Mouse (Mus musculus) hindbrain, embryonic 13.5 days (tissue): Measurements from ENCODE around the gene Gdpd4. TPM values are rescaled to one million over a fixed set of nuclear protein-coding genes. Genes with fewer than 3 reads are reported as not detected.

Experiments used
- ATAC-seq: fragments of 200-750 bp; cut with Nextera tagmentation; 2 replicates; pipeline ENCODE4 v1.8.0; 2017; ENCODE audit warnings: moderate TSS enrichment; ENCODE audit not compliant: low FRiP score
- H3K27ac ChIP-seq: fragments of 300-500 bp; sonication (generic); 2 replicates; pipeline ENCODE4 v1.5.1; 2015; ENCODE audit warnings: inconsistent platforms, mild to moderate bottlenecking, moderate library complexity
- H3K27me3 ChIP-seq: fragments of 300-500 bp; sonication (generic); 2 replicates; pipeline ENCODE4 v1.6.1; 2015; ENCODE audit warnings: mild to moderate bottlenecking, inconsistent platforms
- H3K36me3 ChIP-seq: fragments of 300-500 bp; sonication (generic); 2 replicates; pipeline ENCODE4 v1.6.1; 2015; ENCODE audit warnings: mild to moderate bottlenecking, inconsistent platforms
- H3K4me1 ChIP-seq: fragments of 300-500 bp; sonication (generic); replicated peaks from 2 replicates; pipeline ENCODE4 v1.6.1; 2015; ENCODE audit warnings: inconsistent platforms
- H3K4me2 ChIP-seq: fragments of 300-500 bp; sonication (generic); 2 replicates; pipeline ENCODE4 v1.6.1; 2015; ENCODE audit warnings: inconsistent platforms, mild to moderate bottlenecking, moderate library complexity
- H3K4me3 ChIP-seq: fragments of 300-500 bp; sonication (generic); 2 replicates; pipeline ENCODE4 v1.5.1; 2015; ENCODE audit warnings: mild to moderate bottlenecking, inconsistent platforms
- H3K9ac ChIP-seq: fragments of 300-500 bp; sonication (generic); 2 replicates; pipeline ENCODE4 v1.6.1; 2015; ENCODE audit warnings: mild to moderate bottlenecking, inconsistent platforms
- H3K9me3 ChIP-seq: fragments of 300-500 bp; sonication (generic); 2 replicates; pipeline ENCODE4 v1.6.1; 2016; ENCODE audit warnings: inconsistent platforms
- WGBS: fragments of 180-500 bp; shearing (Covaris S2); methylation state at CpG from one replicate; pipeline ENCODE4 v1.1.7; 2015; 5-methylcytosine and 5-hydroxymethylcytosine counted together
- polyA plus RNA-seq: library from polyadenylated mRNA; unstranded; fragments of >200 nt; fragmentation: Nextera tagmentation; extraction: Ambion mirVana; gene quantifications from 2 replicates; pipeline ENCODE4 v1.2.1, GENCODE M21; 2015

Gene Gdpd4
- polyA plus RNA-seq, 1 experiment from 2014 or later = 0.05 TPM

DNA sequence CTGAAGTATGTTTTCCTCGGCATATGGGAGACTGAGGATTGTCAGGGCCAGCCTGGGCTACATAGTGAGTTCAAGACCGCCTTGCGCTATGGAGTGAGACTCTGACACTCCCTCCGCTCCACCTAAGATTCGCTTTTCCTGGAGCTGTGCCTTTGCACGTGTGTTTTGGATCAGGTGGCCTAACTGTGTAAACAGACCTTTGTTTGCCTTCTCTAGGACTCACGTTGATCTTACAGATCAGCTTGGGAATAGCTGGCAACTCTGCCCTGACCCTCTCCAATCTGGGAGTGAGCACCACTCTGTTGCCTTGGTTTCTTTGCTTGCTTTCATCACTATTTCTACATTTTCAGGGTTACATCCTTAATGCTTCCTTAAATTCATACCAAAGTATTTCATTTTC lies 82.9 kb downstream of the Gdpd4 start:
- Histone ChIP-seq H3K4me1 (0 out of 2 replicates have a peak, but pooled peaks cover 6% of the 10 kb centered on the region), H3K9ac (no peak overlapping the region), H3K9me3 (no peaks in the 10 kb centered on the region), H3K27ac (no peak overlapping the region), H3K4me2 (no peak overlapping the region), H3K36me3 (no peaks in the 10 kb centered on the region), H3K4me3 (no peak overlapping the region), H3K27me3 (no peaks in the 10 kb centered on the region)
- WGBS = 89% methylated on average over 7 of the region's 7 CpGs
- ATAC-seq = no peak

DNA sequence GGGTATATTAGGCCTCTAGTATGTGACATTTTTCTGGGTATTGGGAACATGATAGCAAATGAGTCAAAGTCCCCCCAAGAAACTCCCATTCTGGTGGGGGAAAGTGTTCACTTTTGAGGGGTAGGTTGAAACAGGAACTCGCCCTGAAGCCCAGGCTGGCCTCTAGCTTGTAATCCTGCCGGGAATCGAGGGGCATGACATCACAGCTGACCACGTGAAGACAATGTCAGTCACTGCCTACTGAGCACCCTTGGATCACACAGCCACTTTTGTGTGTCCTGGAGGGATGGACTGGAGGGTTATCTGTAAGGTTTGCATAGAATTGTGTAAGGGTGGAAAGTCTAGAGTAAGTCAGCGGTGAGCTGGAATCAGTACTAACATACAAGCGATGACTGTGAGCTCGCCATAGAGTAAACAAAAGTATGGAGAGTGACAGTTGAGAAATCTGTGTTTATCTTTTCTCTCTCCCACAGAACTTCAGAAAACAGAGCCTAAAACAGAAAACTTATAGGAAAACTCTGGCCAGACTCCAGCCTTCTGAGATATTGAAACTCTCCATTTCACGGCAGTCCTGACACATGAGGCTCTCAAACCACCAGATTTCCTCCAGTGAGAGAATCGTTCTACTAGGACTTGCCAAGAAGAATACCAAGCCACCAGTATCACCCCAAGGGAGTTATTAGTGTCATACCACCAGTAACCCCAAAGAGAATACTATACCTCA lies 128.5 kb downstream of the Gdpd4 start:
- 83% methylated on average over 9 of the region's 9 CpGs for WGBS
- ATAC-seq = no peak

DNA sequence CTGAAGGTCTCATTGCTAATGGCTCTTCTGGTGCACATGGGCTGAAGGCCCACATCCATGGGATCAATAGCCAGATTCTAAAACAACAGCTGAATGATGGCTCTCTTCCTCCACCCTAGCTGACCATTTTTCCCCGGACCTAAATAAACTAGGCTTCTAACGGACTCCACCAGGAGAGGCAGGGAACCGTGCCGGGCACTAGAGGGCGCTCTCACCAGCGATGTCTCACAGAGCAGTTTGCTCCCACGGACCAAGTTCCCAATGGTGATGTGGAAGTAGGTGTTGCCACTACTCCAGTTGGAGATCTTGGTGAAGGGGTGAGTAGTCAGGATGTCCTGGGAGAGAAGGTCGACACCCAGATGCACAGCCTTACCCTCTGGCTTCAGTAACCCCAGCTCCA lies 132.2 kb downstream of the Gdpd4 start:
- H3K27ac ChIP-seq = no peak overlapping the region
- peaks cover 40% of the 10 kb centered on the region for H3K36me3 ChIP-seq
- no peak overlapping the region for H3K9ac ChIP-seq
- no peak overlapping the region for H3K4me2 ChIP-seq
- no peaks in the 10 kb centered on the region for H3K4me1 ChIP-seq
- H3K9me3 ChIP-seq = no peaks in the 10 kb centered on the region
- ATAC-seq = no peak
- no peak overlapping the region for H3K4me3 ChIP-seq
- 15% methylated on average over 8 of the region's 8 CpGs for WGBS
- no peaks in the 10 kb centered on the region for H3K27me3 ChIP-seq

More for the DNA sequence above, 128.5 kb downstream of the Gdpd4 start:
- no peak overlapping the region for H3K4me2 ChIP-seq
- no peak overlapping the region for H3K27ac ChIP-seq
- H3K4me1 ChIP-seq = no peaks in the 10 kb centered on the region
- H3K4me3 ChIP-seq = no peak overlapping the region
- H3K36me3 ChIP-seq = 0 out of 2 replicates have a peak, but pooled peaks cover 7% of the 10 kb centered on the region
- H3K9ac ChIP-seq = no peak overlapping the region
- H3K27me3 ChIP-seq = no peaks in the 10 kb centered on the region
- H3K9me3 ChIP-seq = no peaks in the 10 kb centered on the region

DNA sequence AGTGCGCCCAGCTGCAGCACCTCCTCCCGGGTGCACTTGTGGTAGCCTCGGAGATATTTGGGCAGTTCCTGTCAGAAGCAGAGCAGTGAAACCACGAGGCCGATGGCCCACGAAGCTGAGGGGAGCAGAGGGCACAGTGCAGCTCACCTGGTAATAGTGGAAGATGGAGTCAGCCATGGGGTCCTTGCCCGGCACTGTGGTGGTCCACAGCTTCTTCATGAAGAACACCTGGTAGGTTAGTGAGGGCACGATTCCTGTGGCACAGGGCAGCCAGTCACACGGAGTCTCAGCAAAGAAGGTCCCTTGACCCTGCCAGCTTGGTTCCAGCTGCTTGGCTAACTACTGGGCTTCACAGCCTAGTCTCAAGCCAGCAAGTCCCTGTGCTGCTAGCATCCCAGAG lies 134.7 kb downstream of the Gdpd4 start:
- Histone ChIP-seq H3K36me3 (peaks cover 40% of the 10 kb centered on the region), H3K9me3 (no peaks in the 10 kb centered on the region), H3K27ac (no peak overlapping the region), H3K4me2 (no peak overlapping the region), H3K9ac (no peak overlapping the region), H3K27me3 (no peaks in the 10 kb centered on the region), H3K4me3 (no peak overlapping the region), H3K4me1 (no peaks in the 10 kb centered on the region)
- WGBS = 90% methylated on average over 9 of the region's 9 CpGs
- ATAC-seq = no peak

DNA sequence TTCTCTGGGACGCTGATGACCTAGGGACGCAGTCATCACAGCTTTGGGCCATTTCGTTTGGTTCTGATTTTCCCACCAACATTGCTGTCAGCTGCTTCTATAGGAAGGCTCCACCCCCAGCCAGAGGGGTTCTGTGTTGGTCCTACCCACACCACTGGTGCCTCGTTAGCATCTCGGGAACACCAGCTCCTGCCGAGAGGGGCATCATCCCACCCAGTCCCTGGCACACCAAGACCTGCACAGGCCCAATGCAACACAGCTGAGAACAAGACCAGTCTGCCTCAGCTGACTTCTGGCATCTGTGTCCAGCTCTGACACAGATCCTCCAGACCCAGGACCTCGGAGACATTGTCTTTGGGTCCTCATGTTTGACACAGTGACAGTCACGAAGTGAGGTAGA lies 135.2 kb downstream of the Gdpd4 start:
- H3K4me3 ChIP-seq = no peak overlapping the region
- H3K27me3 ChIP-seq = no peaks in the 10 kb centered on the region
- H3K36me3 ChIP-seq = peaks cover 40% of the 10 kb centered on the region
- no peak overlapping the region for H3K27ac ChIP-seq
- no peak overlapping the region for H3K9ac ChIP-seq
- WGBS = 92% methylated on average over 8 of the region's 8 CpGs
- no peak for ATAC-seq
- no peaks in the 10 kb centered on the region for H3K4me1 ChIP-seq
- no peak overlapping the region for H3K4me2 ChIP-seq
- no peaks in the 10 kb centered on the region for H3K9me3 ChIP-seq

DNA sequence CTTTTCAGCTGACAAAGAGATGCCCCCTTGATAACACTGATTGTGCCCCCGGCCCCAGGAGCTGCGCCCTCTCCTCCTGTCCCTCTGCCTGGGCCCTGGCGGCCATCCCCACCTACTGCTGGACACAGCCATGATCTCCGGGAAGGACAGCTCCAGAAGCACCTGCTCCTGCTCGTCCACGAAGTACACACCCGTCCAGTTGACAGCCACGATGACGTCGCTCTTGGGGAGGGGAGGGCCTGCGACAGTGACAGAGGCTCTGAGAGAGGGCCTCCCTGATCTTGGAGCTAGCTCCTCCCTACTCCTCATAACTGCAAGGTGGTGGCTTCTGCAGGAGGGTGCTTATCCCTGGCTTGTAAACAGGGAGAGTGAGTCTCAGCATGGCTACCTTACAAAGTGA lies 146.5 kb downstream of the Gdpd4 start:
- no peak overlapping the region for H3K4me2 ChIP-seq
- 86% methylated on average over 11 of the region's 11 CpGs for WGBS
- no peaks in the 10 kb centered on the region for H3K4me1 ChIP-seq
- no peak for ATAC-seq
- H3K9ac ChIP-seq = no peak overlapping the region
- no peak overlapping the region for H3K27ac ChIP-seq
- no peaks in the 10 kb centered on the region for H3K9me3 ChIP-seq
- no peaks in the 10 kb centered on the region for H3K27me3 ChIP-seq
- H3K4me3 ChIP-seq = no peak overlapping the region
- peaks cover 63% of the 10 kb centered on the region for H3K36me3 ChIP-seq

DNA sequence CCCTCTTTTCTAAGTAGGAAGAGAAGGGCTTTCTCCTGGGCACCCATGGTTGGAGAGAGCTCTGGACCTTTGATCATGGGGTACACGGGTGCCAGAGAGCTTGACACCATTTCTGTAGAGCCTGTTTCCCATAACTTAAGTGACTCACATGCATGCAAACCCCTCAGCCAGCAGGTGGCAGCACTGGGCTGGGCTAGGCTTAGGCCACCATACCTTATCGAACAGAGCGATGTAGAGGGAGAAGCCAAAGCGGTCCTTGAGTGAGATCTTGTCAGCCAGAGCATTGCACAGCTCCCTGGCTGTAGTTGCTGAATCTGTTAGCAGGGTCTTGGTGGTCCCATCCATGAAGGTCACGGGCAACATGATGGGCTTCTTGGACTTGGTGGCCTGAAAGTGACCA lies 151.9 kb downstream of the Gdpd4 start:
- no peak overlapping the region for H3K27ac ChIP-seq
- peaks cover 60% of the 10 kb centered on the region for H3K36me3 ChIP-seq
- no peaks in the 10 kb centered on the region for H3K4me1 ChIP-seq
- H3K9ac ChIP-seq = no peak overlapping the region
- H3K27me3 ChIP-seq = no peaks in the 10 kb centered on the region
- no peak overlapping the region for H3K4me2 ChIP-seq
- peak; percentile 64; the same call in 1 of the 2 replicates for ATAC-seq
- no peak overlapping the region for H3K4me3 ChIP-seq
- 36% methylated on average over 5 of the region's 5 CpGs for WGBS
- H3K9me3 ChIP-seq = no peaks in the 10 kb centered on the region

DNA sequence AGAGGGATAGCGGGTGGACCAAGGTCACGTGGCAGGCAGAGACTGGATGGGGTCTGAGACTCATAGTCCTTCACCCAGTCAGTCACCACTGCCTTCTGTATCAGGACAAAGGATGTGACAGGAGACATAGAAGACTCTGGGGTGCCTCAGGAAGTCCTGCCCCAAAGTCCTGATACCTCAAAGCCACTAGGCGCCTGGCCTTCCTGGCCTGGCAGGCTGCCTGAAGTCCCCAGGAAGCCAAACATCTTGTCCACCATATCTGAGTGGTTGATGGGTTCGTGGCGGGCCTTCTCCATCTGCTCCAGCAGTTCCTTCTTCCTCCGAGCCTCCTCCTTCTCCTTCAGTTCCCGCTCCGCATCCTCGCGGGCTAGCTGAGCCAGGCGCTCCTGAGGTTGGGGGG lies 157.7 kb downstream of the Gdpd4 start:
- 86% methylated on average over 11 of the region's 11 CpGs for WGBS

DNA sequence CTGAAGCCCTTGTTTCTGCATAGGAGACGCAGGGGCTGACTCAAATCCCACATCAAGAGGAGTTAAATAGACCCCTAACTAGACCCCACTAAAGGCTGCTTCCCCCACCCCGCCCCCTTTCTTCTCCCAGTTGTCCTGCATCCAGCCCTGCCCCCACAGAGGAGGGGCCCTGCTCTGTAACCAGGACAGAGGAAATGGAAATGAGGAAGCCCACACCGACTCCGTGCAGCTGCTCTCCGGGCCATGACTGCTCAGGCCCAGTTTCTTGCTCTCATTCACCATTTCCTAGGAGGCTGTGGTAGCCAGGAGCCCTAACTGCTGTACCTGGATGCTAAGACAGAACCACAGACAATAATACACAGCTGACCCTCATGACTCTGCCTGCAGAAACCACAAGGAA lies 162.6 kb downstream of the Gdpd4 start:
- Histone ChIP-seq H3K27ac (peak overlapping the region; percentile 30; the same call in 1 of the 2 replicates), H3K9ac (peak overlapping the region; percentile 43; the same call in 1 of the 2 replicates), H3K27me3 (no peaks in the 10 kb centered on the region), H3K36me3 (peaks cover 31% of the 10 kb centered on the region), H3K4me1 (peaks cover 25% of the 10 kb centered on the region), H3K9me3 (no peaks in the 10 kb centered on the region), H3K4me2 (no peak overlapping the region), H3K4me3 (no peak overlapping the region)
- ATAC-seq = peak; percentile 52
- WGBS = 9% methylated on average over 5 of the region's 5 CpGs

More for the DNA sequence above, 157.7 kb downstream of the Gdpd4 start:
- H3K27ac ChIP-seq = no peak overlapping the region
- H3K36me3 ChIP-seq = peaks cover 67% of the 10 kb centered on the region
- H3K9ac ChIP-seq = no peak overlapping the region
- no peaks in the 10 kb centered on the region for H3K27me3 ChIP-seq
- ATAC-seq = no peak
- H3K4me2 ChIP-seq = no peak overlapping the region
- H3K4me3 ChIP-seq = no peak overlapping the region
- H3K9me3 ChIP-seq = no peaks in the 10 kb centered on the region
- peaks cover 8% of the 10 kb centered on the region for H3K4me1 ChIP-seq

DNA sequence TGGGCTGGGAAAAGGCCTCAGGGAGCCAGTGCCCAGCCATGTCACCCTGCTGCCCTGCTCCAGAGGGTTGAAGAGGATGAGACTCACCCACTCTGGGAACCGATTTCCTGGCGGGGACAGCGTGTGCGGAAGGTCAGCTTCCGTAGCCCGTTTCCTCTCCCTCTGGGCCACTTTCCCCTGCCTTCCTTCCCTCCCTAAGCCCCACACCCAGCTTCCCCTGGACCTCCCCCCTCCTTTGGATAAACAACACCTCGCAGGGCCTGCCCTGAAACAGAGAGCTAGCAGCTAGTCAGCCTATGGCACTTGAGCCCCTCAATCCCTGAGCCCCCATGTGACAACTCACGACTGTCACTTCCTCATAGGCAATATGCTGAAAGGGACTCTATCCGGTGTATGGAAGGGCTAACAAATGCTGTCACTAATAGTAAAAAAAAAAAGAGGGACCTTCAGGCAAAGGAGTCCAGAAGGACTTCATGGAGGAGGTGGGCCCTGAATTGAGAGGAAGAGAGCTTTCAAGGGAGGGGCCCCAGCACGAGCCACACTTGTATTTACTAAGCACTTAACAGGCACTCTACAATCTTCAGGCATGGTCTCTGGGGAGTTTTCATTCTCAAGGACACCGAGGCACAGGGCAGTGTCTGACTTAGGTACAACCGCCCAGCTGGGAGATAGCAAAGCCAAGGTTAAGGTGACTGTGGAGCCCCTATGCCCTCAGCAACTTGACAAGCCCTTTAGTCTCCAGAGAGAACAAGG lies 165.0 kb downstream of the Gdpd4 start:
- 63% methylated on average over 12 of the region's 12 CpGs for WGBS

DNA sequence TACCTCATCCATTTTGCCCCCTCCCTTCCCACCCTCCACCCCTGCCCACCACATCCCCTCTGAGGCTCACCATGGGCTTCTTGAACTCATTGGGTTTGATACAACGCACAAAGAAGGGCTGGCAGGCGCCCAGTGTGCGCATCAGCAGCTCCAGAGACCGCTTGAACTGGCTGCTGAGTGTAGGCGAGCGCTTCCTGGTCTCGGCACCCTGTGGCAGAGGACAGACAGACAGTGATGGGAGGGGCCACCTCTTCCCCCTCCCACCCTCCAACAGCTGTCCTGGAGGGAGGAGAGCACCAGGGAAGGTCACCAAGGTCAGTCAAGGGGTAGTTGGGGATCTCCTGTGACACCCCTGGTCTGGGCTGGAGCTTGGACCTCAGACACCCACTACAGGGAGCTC lies 165.6 kb downstream of the Gdpd4 start:
- Histone ChIP-seq H3K4me3 (no peak overlapping the region), H3K9ac (no peak overlapping the region), H3K9me3 (no peaks in the 10 kb centered on the region), H3K27me3 (no peaks in the 10 kb centered on the region), H3K27ac (no peak overlapping the region), H3K4me2 (no peak overlapping the region), H3K36me3 (peaks cover 5% of the 10 kb centered on the region; the same call in 1 of the 2 replicates), H3K4me1 (peaks cover 25% of the 10 kb centered on the region)
- no peak for ATAC-seq
- WGBS = 77% methylated on average over 7 of the region's 7 CpGs

More for the DNA sequence above, 165.0 kb downstream of the Gdpd4 start:
- Histone ChIP-seq H3K4me3 (no peak overlapping the region), H3K4me2 (no peak overlapping the region), H3K9me3 (no peaks in the 10 kb centered on the region), H3K9ac (peak overlapping the region; percentile 26; the same call in 1 of the 2 replicates), H3K36me3 (peaks cover 10% of the 10 kb centered on the region; the same call in 1 of the 2 replicates), H3K27ac (no peak overlapping the region), H3K27me3 (no peaks in the 10 kb centered on the region), H3K4me1 (peaks cover 25% of the 10 kb centered on the region)
- no peak for ATAC-seq

DNA sequence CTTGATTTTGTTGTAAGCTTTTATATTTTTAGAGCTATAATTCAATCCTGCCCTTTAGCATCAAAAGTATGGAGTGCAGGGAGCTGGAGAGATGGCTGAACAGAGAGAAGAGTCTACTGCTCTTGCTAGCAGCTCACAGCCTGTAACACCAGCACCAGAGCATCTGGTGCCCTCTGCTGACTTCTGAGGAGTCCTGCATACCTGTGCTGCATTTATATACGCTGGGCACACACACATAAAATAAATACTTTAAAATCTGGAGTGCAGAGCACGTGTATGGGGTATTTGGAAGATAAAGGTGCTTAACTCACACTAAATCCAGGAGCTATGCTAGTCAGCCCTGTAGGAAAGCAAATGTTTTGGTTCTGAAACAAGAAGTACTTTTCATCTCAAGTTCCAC lies 166.6 kb downstream of the Gdpd4 start:
- Histone ChIP-seq H3K4me1 (peaks cover 25% of the 10 kb centered on the region), H3K4me2 (no peak overlapping the region), H3K9me3 (no peaks in the 10 kb centered on the region), H3K27me3 (no peaks in the 10 kb centered on the region), H3K4me3 (no peak overlapping the region), H3K9ac (no peak overlapping the region), H3K27ac (no peak overlapping the region), H3K36me3 (peaks cover 10% of the 10 kb centered on the region)
- ATAC-seq = no peak
- WGBS = 58% methylated on average over 2 of the region's 2 CpGs
